Mouse (Mus musculus): ENCODE measurements around the gene Gm13287. TPM values are rescaled to one million over a fixed set of nuclear protein-coding genes. Genes with fewer than 3 reads are reported as not detected.
A peak's percentile ranks its signal among the peaks of the same experiment; 100 is the strongest.
"Not testable (repeated sequence)": the region's sequence is repeated elsewhere in the genome, so short reads cannot be mapped to it uniquely, and the experiment has no call there.

Gm13287 gene
- polyA plus RNA-seq, 1 experiment from 2014 or later, result not detected

DNA sequence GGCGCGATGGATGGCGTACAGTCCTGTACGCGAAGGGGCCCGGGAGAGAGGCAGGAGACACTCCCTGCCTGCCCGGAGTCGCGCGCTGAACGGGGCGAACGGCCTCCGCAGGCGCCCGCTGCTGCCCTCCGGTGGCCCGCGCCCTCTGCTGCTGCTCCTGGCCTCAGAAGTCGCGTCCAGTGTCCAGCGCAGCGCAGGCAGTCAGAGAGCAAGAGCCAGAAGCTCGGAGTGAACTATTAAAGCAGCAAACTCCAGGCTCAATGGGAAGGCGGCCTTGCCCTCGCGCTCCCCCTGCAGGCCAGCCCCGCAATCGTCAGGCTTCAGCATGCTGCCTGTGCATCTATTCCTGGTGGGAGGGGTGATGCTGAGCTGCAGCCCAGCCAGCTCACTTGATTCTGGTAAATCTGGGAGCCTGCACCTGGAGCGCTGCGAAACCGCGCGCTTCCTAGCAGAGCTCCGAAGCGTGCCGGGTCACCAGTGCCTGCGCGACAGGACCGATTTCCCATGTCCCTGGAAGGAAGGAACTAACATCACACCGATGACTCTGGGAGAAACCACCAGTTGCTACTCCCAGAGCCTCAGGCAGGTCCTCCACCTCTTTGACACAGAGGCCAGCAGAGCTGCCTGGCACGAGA, 39.6 kb upstream of the Gm13287 start:
- not testable (repeated sequence) for H3K27me3 ChIP-seq (ENCODE audit: control insufficient read depth, insufficient read depth, low read length); H3K4me1 ChIP-seq (ENCODE audit: control insufficient read depth, insufficient read depth, low read length); ATAC-seq (ENCODE audit: insufficient read depth, low FRiP score); H3K27ac ChIP-seq (ENCODE audit: low read length); H3K36me3 ChIP-seq (ENCODE audit: control insufficient read depth, insufficient read depth, low read length); H3K9me3 ChIP-seq (replicated peaks; ENCODE audit: control insufficient read depth, low read length)
- Histone ChIP-seq H3K4me2 (ENCODE audit: low read depth, low read length) (peak overlapping the region; percentile 43; the same call in 1 of the 2 replicates), H3K9ac (ENCODE audit: low read length) (peak overlapping the region; percentile 64), H3K4me3 (replicated peaks; ENCODE audit: low read length) (peak overlapping the region; percentile 40)
- WGBS, result 2% methylated on average over 30 of the region's 42 CpGs

DNA sequence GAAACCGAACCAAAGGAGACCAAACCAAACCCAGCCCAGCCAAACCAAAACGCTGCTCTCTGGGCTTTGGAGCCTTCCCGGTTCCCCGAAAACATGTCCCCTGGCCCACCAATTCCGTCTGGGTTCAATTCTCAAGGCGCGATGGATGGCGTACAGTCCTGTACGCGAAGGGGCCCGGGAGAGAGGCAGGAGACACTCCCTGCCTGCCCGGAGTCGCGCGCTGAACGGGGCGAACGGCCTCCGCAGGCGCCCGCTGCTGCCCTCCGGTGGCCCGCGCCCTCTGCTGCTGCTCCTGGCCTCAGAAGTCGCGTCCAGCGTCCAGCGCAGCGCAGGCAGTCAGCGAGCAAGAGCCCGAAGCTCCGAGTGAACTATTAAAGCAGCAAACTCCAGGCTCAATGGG, 29.5 kb upstream of the Gm13287 start, which contains the start of gene Gm13290:
Gene Gm13290 (plus strand): TSS at position 301 of the 400 bp plus-strand sequence.
- H3K27me3 ChIP-seq (ENCODE audit: control insufficient read depth, insufficient read depth, low read length); H3K36me3 ChIP-seq (ENCODE audit: control insufficient read depth, insufficient read depth, low read length); H3K4me2 ChIP-seq (ENCODE audit: low read depth, low read length); ATAC-seq (ENCODE audit: insufficient read depth, low FRiP score); H3K9me3 ChIP-seq (replicated peaks; ENCODE audit: control insufficient read depth, low read length); H3K4me1 ChIP-seq (ENCODE audit: control insufficient read depth, insufficient read depth, low read length); H3K27ac ChIP-seq (ENCODE audit: low read length); H3K4me3 ChIP-seq (replicated peaks; ENCODE audit: low read length); H3K9ac ChIP-seq (ENCODE audit: low read length): not testable (repeated sequence)
- no CpG with 5 or more reads among the region's 32 CpGs for WGBS

DNA sequence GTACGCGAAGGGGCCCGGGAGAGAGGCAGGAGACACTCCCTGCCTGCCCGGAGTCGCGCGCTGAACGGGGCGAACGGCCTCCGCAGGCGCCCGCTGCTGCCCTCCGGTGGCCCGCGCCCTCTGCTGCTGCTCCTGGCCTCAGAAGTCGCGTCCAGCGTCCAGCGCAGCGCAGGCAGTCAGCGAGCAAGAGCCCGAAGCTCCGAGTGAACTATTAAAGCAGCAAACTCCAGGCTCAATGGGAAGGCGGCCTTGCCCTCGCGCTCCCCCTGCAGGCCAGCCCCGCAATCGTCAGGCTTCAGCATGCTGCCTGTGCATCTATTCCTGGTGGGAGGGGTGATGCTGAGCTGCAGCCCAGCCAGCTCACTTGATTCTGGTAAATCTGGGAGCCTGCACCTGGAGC, 26.4 kb upstream of the Gm13287 start, which contains the start of gene Gm13289:
Gene Gm13289 (plus strand): TSS at position 301 of the 400 bp plus-strand sequence.
- not testable (repeated sequence) for H3K36me3 ChIP-seq (ENCODE audit: control insufficient read depth, insufficient read depth, low read length); H3K9me3 ChIP-seq (replicated peaks; ENCODE audit: control insufficient read depth, low read length); H3K4me1 ChIP-seq (ENCODE audit: control insufficient read depth, insufficient read depth, low read length); H3K27me3 ChIP-seq (ENCODE audit: control insufficient read depth, insufficient read depth, low read length); H3K4me2 ChIP-seq (ENCODE audit: low read depth, low read length); H3K27ac ChIP-seq (ENCODE audit: low read length); H3K9ac ChIP-seq (ENCODE audit: low read length); H3K4me3 ChIP-seq (replicated peaks; ENCODE audit: low read length); ATAC-seq (ENCODE audit: insufficient read depth, low FRiP score)
- no CpG with 5 or more reads among the region's 29 CpGs for WGBS

DNA sequence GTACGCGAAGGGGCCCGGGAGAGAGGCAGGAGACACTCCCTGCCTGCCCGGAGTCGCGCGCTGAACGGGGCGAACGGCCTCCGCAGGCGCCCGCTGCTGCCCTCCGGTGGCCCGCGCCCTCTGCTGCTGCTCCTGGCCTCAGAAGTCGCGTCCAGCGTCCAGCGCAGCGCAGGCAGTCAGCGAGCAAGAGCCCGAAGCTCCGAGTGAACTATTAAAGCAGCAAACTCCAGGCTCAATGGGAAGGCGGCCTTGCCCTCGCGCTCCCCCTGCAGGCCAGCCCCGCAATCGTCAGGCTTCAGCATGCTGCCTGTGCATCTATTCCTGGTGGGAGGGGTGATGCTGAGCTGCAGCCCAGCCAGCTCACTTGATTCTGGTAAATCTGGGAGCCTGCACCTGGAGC, 23.5 kb upstream of the Gm13287 start, which contains the start of gene Gm13272:
Gene Gm13272 (plus strand): TSS at position 301 of the 400 bp plus-strand sequence.
- not testable (repeated sequence) for H3K36me3 ChIP-seq (ENCODE audit: control insufficient read depth, insufficient read depth, low read length)

DNA sequence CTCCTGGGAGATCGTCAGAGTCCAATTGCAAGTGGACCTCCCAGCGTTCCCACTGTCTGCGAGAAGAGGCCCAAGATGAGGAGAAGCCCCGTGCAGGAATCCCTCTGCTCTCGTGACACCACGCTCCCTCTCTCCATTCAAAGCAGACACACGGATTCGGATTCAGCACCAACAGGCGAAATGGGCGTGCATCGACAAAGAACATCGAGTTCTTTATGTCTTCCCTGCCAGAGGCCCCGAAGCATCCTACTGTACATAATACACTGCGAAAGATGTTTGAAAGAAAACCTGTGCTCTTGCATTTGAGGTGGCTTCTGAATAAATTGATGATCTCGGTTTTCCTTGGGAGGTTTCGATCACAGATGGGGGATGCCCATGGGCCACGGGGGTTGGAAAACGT, 22.7 kb upstream of the Gm13287 start:
- WGBS, result 53% methylated on average over 14 of the region's 18 CpGs
- not testable (repeated sequence) for H3K4me1 ChIP-seq (ENCODE audit: control insufficient read depth, insufficient read depth, low read length); H3K9me3 ChIP-seq (replicated peaks; ENCODE audit: control insufficient read depth, low read length); H3K36me3 ChIP-seq (ENCODE audit: control insufficient read depth, insufficient read depth, low read length); H3K27ac ChIP-seq (ENCODE audit: low read length); H3K27me3 ChIP-seq (ENCODE audit: control insufficient read depth, insufficient read depth, low read length); H3K9ac ChIP-seq (ENCODE audit: low read length); ATAC-seq (ENCODE audit: insufficient read depth, low FRiP score); H3K4me2 ChIP-seq (ENCODE audit: low read depth, low read length); H3K4me3 ChIP-seq (replicated peaks; ENCODE audit: low read length)

More for the DNA sequence above, 23.5 kb upstream of the Gm13287 start, which contains the start of gene Gm13272:
- H3K4me3 ChIP-seq (replicated peaks; ENCODE audit: low read length); H3K27me3 ChIP-seq (ENCODE audit: control insufficient read depth, insufficient read depth, low read length); H3K9ac ChIP-seq (ENCODE audit: low read length); H3K4me2 ChIP-seq (ENCODE audit: low read depth, low read length); H3K4me1 ChIP-seq (ENCODE audit: control insufficient read depth, insufficient read depth, low read length); H3K9me3 ChIP-seq (replicated peaks; ENCODE audit: control insufficient read depth, low read length); ATAC-seq (ENCODE audit: insufficient read depth, low FRiP score); H3K27ac ChIP-seq (ENCODE audit: low read length): not testable (repeated sequence)
- WGBS, result no CpG with 5 or more reads among the region's 29 CpGs

DNA sequence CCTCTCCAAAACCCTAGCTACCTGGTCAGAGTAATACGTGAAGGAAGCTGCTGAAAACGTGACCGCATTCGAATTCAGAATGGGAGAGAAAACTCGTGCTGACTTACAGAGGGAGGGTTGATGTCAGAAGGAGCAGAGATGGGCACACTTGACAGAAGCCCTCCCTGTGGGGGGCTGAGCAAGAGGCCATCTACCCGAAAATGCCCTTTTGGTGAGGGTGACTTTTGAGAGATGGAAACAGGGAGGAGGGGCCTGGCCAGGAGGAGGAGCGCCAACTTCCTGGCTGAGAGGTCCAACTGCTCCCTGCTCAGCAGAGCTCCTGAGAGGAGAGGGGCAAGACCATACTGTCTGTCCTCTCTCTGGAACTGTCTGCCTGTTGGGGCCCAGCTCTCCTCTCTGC, 21.2 kb upstream of the Gm13287 start, which contains the start of gene Ifnz:
Gene Ifnz (plus strand): TSS at position 301 of the 400 bp plus-strand sequence.
- H3K4me1 ChIP-seq (ENCODE audit: control insufficient read depth, insufficient read depth, low read length); H3K27me3 ChIP-seq (ENCODE audit: control insufficient read depth, insufficient read depth, low read length); H3K36me3 ChIP-seq (ENCODE audit: control insufficient read depth, insufficient read depth, low read length); H3K9ac ChIP-seq (ENCODE audit: low read length); H3K27ac ChIP-seq (ENCODE audit: low read length); ATAC-seq (ENCODE audit: insufficient read depth, low FRiP score); H3K9me3 ChIP-seq (replicated peaks; ENCODE audit: control insufficient read depth, low read length): not testable (repeated sequence)
- 0 out of 2 replicates have a peak within 1 kb of the TSS, but pooled peaks have one; percentile 22 for H3K4me3 ChIP-seq (replicated peaks; ENCODE audit: low read length)
- peak within 1 kb of the TSS; percentile 40 for H3K4me2 ChIP-seq (ENCODE audit: low read depth, low read length)
- 9% methylated on average over 2 of the region's 7 CpGs for WGBS

DNA sequence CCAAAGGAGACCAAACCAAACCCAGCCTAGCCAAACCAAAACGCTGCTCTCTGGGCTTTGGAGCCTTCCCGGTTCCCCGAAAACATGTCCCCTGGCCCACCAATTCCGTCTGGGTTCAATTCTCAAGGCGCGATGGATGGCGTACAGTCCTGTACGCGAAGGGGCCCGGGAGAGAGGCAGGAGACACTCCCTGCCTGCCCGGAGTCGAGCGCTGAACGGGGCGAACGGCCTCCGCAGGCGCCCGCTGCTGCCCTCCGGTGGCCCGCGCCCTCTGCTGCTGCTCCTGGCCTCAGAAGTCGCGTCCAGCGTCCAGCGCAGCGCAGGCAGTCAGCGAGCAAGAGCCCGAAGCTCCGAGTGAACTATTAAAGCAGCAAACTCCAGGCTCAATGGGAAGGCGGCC, 20.7 kb upstream of the Gm13287 start:
- H3K27ac ChIP-seq (ENCODE audit: low read length); ATAC-seq (ENCODE audit: insufficient read depth, low FRiP score); H3K27me3 ChIP-seq (ENCODE audit: control insufficient read depth, insufficient read depth, low read length); H3K9ac ChIP-seq (ENCODE audit: low read length); H3K36me3 ChIP-seq (ENCODE audit: control insufficient read depth, insufficient read depth, low read length); H3K4me1 ChIP-seq (ENCODE audit: control insufficient read depth, insufficient read depth, low read length); H3K9me3 ChIP-seq (replicated peaks; ENCODE audit: control insufficient read depth, low read length): not testable (repeated sequence)
- peak overlapping the region; percentile 40 for H3K4me2 ChIP-seq (ENCODE audit: low read depth, low read length)
- H3K4me3 ChIP-seq (replicated peaks; ENCODE audit: low read length), result 0 out of 2 replicates have a peak overlapping the region, but pooled peaks have one; percentile 22
- WGBS, result 0% methylated on average over 3 of the region's 31 CpGs

DNA sequence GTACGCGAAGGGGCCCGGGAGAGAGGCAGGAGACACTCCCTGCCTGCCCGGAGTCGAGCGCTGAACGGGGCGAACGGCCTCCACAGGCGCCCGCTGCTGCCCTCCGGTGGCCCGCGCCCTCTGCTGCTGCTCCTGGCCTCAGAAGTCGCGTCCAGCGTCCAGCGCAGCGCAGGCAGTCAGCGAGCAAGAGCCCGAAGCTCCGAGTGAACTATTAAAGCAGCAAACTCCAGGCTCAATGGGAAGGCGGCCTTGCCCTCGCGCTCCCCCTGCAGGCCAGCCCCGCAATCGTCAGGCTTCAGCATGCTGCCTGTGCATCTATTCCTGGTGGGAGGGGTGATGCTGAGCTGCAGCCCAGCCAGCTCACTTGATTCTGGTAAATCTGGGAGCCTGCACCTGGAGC, 17.6 kb upstream of the Gm13287 start, which contains the start of gene Gm13276:
Gene Gm13276 (plus strand): TSS at position 301 of the 400 bp plus-strand sequence.
- not testable (repeated sequence) for H3K27me3 ChIP-seq (ENCODE audit: control insufficient read depth, insufficient read depth, low read length)
- WGBS, result no CpG with 5 or more reads among the region's 27 CpGs

DNA sequence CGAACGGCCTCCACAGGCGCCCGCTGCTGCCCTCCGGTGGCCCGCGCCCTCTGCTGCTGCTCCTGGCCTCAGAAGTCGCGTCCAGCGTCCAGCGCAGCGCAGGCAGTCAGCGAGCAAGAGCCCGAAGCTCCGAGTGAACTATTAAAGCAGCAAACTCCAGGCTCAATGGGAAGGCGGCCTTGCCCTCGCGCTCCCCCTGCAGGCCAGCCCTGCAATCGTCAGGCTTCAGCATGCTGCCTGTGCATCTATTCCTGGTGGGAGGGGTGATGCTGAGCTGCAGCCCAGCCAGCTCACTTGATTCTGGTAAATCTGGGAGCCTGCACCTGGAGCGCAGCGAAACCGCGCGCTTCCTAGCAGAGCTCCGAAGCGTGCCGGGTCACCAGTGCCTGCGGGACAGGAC, 14.7 kb upstream of the Gm13287 start, which contains the start of gene Gm13277:
Gene Gm13277 (plus strand): TSS at position 231 of the 400 bp plus-strand sequence.
- not testable (repeated sequence) for H3K4me1 ChIP-seq (ENCODE audit: control insufficient read depth, insufficient read depth, low read length); H3K9me3 ChIP-seq (replicated peaks; ENCODE audit: control insufficient read depth, low read length); H3K27ac ChIP-seq (ENCODE audit: low read length); H3K4me2 ChIP-seq (ENCODE audit: low read depth, low read length); H3K4me3 ChIP-seq (replicated peaks; ENCODE audit: low read length); H3K27me3 ChIP-seq (ENCODE audit: control insufficient read depth, insufficient read depth, low read length); H3K36me3 ChIP-seq (ENCODE audit: control insufficient read depth, insufficient read depth, low read length); ATAC-seq (ENCODE audit: insufficient read depth, low FRiP score); H3K9ac ChIP-seq (ENCODE audit: low read length)
- WGBS, result 0% methylated on average over 3 of the region's 28 CpGs

More for the DNA sequence above, 17.6 kb upstream of the Gm13287 start, which contains the start of gene Gm13276:
- ATAC-seq (ENCODE audit: insufficient read depth, low FRiP score); H3K4me3 ChIP-seq (replicated peaks; ENCODE audit: low read length); H3K4me2 ChIP-seq (ENCODE audit: low read depth, low read length); H3K36me3 ChIP-seq (ENCODE audit: control insufficient read depth, insufficient read depth, low read length); H3K27ac ChIP-seq (ENCODE audit: low read length); H3K9ac ChIP-seq (ENCODE audit: low read length); H3K9me3 ChIP-seq (replicated peaks; ENCODE audit: control insufficient read depth, low read length); H3K4me1 ChIP-seq (ENCODE audit: control insufficient read depth, insufficient read depth, low read length): not testable (repeated sequence)
